Mouse (Mus musculus): Measurements from ENCODE around the gene Gm10053. TPM values are rescaled to one million over a fixed set of nuclear protein-coding genes. Genes with fewer than 3 reads are reported as not detected.
"Not testable (repeated sequence)": the region's sequence is repeated elsewhere in the genome, so short reads cannot be mapped to it uniquely, and the experiment has no call there.

The Gm10053 gene
- polyA plus RNA-seq (2012; ENCODE audit: insufficient read depth, insufficient read length, low replicate concordance, missing spikeins), result not detected in 2 replicates

GRCm38 (mm10) chr19:24875129-24875870 lies at the start of gene Gm10053:
Gene Gm10053, plus strand, starts transcription at chr19:24875686.
- not testable (repeated sequence) for H3K4me1 ChIP-seq (ENCODE audit: control insufficient read depth, insufficient read depth, low read length); H3K4me3 ChIP-seq (ENCODE audit: insufficient read depth, low read depth, low read length); H3K27ac ChIP-seq (ENCODE audit: insufficient read depth, low read depth, low read length)
- WGBS, result 93% methylated on average over 23 of the region's 26 CpGs

- 90% methylated on average over 3 of the region's 3 CpGs for WGBS
- no peak overlapping the region for H3K4me3 ChIP-seq (ENCODE audit: insufficient read depth, low read depth, low read length)
- H3K27ac ChIP-seq (ENCODE audit: insufficient read depth, low read depth, low read length), result no peak overlapping the region
- H3K4me1 ChIP-seq (ENCODE audit: control insufficient read depth, insufficient read depth, low read length), result no peaks in the 10 kb centered on the region
- TF ChIP-seq CTCF (IDR thresholded peaks at IDR 0.05; ENCODE audit: insufficient read depth, low read depth, low read length) (no peak), POLR2A (IDR thresholded peaks at IDR 0.05; ENCODE audit: insufficient read depth, low read depth, low read length) (no peak)
Observed at GRCm38 (mm10) chr19:24842080-24842479, 33.4 kb upstream of the Gm10053 start.

GRCm38 (mm10) chr19:24845007-24845546 lies 30.4 kb upstream of the Gm10053 start:
- H3K27ac ChIP-seq (ENCODE audit: insufficient read depth, low read depth, low read length), result no peak overlapping the region
- H3K4me1 ChIP-seq (ENCODE audit: control insufficient read depth, insufficient read depth, low read length), result no peaks in the 10 kb centered on the region
- 57% methylated on average over 7 of the region's 7 CpGs for WGBS
- H3K4me3 ChIP-seq (ENCODE audit: insufficient read depth, low read depth, low read length), result no peak overlapping the region
- TF ChIP-seq POLR2A (IDR thresholded peaks at IDR 0.05; ENCODE audit: insufficient read depth, low read depth, low read length) (no peak), CTCF (IDR thresholded peaks at IDR 0.05; ENCODE audit: insufficient read depth, low read depth, low read length) (no peak)

- no peak overlapping the region for H3K27ac ChIP-seq (ENCODE audit: insufficient read depth, low read depth, low read length)
- peaks cover 7% of the 10 kb centered on the region; the same call in 1 of the 2 replicates for H3K4me1 ChIP-seq (ENCODE audit: control insufficient read depth, insufficient read depth, low read length)
- no peak overlapping the region for H3K4me3 ChIP-seq (ENCODE audit: insufficient read depth, low read depth, low read length)
- 80% methylated on average over 7 of the region's 7 CpGs for WGBS
- TF ChIP-seq CTCF (IDR thresholded peaks at IDR 0.05; ENCODE audit: insufficient read depth, low read depth, low read length) (no peak), POLR2A (IDR thresholded peaks at IDR 0.05; ENCODE audit: insufficient read depth, low read depth, low read length) (no peak)
Observed at GRCm38 (mm10) chr19:24848345-24848744, 27.1 kb upstream of the Gm10053 start.

- no peak for TF ChIP-seq CTCF (IDR thresholded peaks at IDR 0.05; ENCODE audit: insufficient read depth, low read depth, low read length)
- no peak for TF ChIP-seq POLR2A (IDR thresholded peaks at IDR 0.05; ENCODE audit: insufficient read depth, low read depth, low read length)
Observed at GRCm38 (mm10) chr19:24848844-24849243, 26.6 kb upstream of the Gm10053 start.

GRCm38 (mm10) chr19:24851456-24852315 lies 23.8 kb upstream of the Gm10053 start:
- Histone ChIP-seq H3K27ac (ENCODE audit: insufficient read depth, low read depth, low read length) (no peak overlapping the region), H3K4me3 (ENCODE audit: insufficient read depth, low read depth, low read length) (no peak overlapping the region), H3K4me1 (ENCODE audit: control insufficient read depth, insufficient read depth, low read length) (peaks cover 7% of the 10 kb centered on the region; the same call in 1 of the 2 replicates)
- TF ChIP-seq POLR2A (IDR thresholded peaks at IDR 0.05; ENCODE audit: insufficient read depth, low read depth, low read length), result no peak
- no peak for TF ChIP-seq CTCF (IDR thresholded peaks at IDR 0.05; ENCODE audit: insufficient read depth, low read depth, low read length)
- WGBS, result 43% methylated on average over 21 of the region's 21 CpGs

More at GRCm38 (mm10) chr19:24848844-24849243, 26.6 kb upstream of the Gm10053 start:
- H3K4me3 ChIP-seq (ENCODE audit: insufficient read depth, low read depth, low read length), result no peak overlapping the region
- H3K27ac ChIP-seq (ENCODE audit: insufficient read depth, low read depth, low read length), result no peak overlapping the region
- 96% methylated on average over 2 of the region's 2 CpGs for WGBS
- peaks cover 7% of the 10 kb centered on the region; the same call in 1 of the 2 replicates for H3K4me1 ChIP-seq (ENCODE audit: control insufficient read depth, insufficient read depth, low read length)

GRCm38 (mm10) chr19:24861276-24861611 lies 14.2 kb upstream of the Gm10053 start:
- H3K27ac ChIP-seq (ENCODE audit: insufficient read depth, low read depth, low read length), result no peak overlapping the region
- H3K4me3 ChIP-seq (ENCODE audit: insufficient read depth, low read depth, low read length), result peak overlapping the region; percentile 23
- 22% methylated on average over 13 of the region's 13 CpGs for WGBS
- TF ChIP-seq POLR2A (IDR thresholded peaks at IDR 0.05; ENCODE audit: insufficient read depth, low read depth, low read length) (no peak), CTCF (IDR thresholded peaks at IDR 0.05; ENCODE audit: insufficient read depth, low read depth, low read length) (no peak)
- peaks cover 8% of the 10 kb centered on the region for H3K4me1 ChIP-seq (ENCODE audit: control insufficient read depth, insufficient read depth, low read length)

GRCm38 (mm10) chr19:24861612-24862451 lies 13.7 kb upstream of the Gm10053 start, which contains the start of gene Pgm5:
Gene Pgm5, minus strand, starts transcription at chr19:24861855.
- WGBS, result 4% methylated on average over 39 of the region's 39 CpGs
- H3K4me3 ChIP-seq (ENCODE audit: insufficient read depth, low read depth, low read length), result peak within 1 kb of the TSS; percentile 23
- H3K4me1 ChIP-seq (ENCODE audit: control insufficient read depth, insufficient read depth, low read length), result peaks cover 8% of the 10 kb centered on the region
- H3K27ac ChIP-seq (ENCODE audit: insufficient read depth, low read depth, low read length), result no peak within 1 kb of the TSS
- TF ChIP-seq CTCF (IDR thresholded peaks at IDR 0.05; ENCODE audit: insufficient read depth, low read depth, low read length) (no peak), POLR2A (IDR thresholded peaks at IDR 0.05; ENCODE audit: insufficient read depth, low read depth, low read length) (no peak)

All from olfactory bulb, adult 2 months (tissue).